Mouse (Mus musculus) kidney, adult 11 months (tissue): ENCODE results near the gene Pitpnm2.

Source experiments
- DNase-seq: peaks from one replicate; pipeline ENCODE4 v3.0.0; 2022

Pitpnm2 gene

GRCm38 (mm10) chr5:124115990-124116845 is 133.3 kb downstream of the Pitpnm2 start, which contains the start of gene Arl6ip4:
TSS of gene Arl6ip4 (plus strand) at chr5:124116089.
- DNase-seq, result peak; percentile 54

- DNase-seq, result no peak
Measured at GRCm38 (mm10) chr5:124115531-124115930, 134.0 kb downstream of the Pitpnm2 start.

GRCm38 (mm10) chr5:124114276-124115025 is 135.1 kb downstream of the Pitpnm2 start:
- DNase-seq, result no peak

GRCm38 (mm10) chr5:124113030-124113429 is 136.5 kb downstream of the Pitpnm2 start:
- peak; percentile 68 for DNase-seq

GRCm38 (mm10) chr5:124112531-124112930 is 137.0 kb downstream of the Pitpnm2 start:
- DNase-seq, result no peak

- peak; percentile 95 for DNase-seq
Measured at GRCm38 (mm10) chr5:124111742-124112497, 137.6 kb downstream of the Pitpnm2 start, which contains the start of gene Ogfod2. TSS of gene Ogfod2 (plus strand) at chr5:124112297.

- peak; percentile 43 for DNase-seq
Measured at GRCm38 (mm10) chr5:124111077-124111741, 138.4 kb downstream of the Pitpnm2 start.

- no peak for DNase-seq
Measured at GRCm38 (mm10) chr5:124103552-124103951, 146.0 kb downstream of the Pitpnm2 start.

GRCm38 (mm10) chr5:124103020-124103419 is 146.5 kb downstream of the Pitpnm2 start:
- no peak for DNase-seq

GRCm38 (mm10) chr5:124102326-124102725 is 147.2 kb downstream of the Pitpnm2 start:
- no peak for DNase-seq

GRCm38 (mm10) chr5:124100128-124101044 is 149.2 kb downstream of the Pitpnm2 start:
- no peak for DNase-seq

- no peak for DNase-seq
Measured at GRCm38 (mm10) chr5:124098923-124099322, 150.6 kb downstream of the Pitpnm2 start.

- peak; percentile 98 for DNase-seq
Measured at GRCm38 (mm10) chr5:124095596-124096232, 153.8 kb downstream of the Pitpnm2 start, which contains the start of gene Abcb9. TSS of gene Abcb9 (minus strand) at chr5:124095798.

GRCm38 (mm10) chr5:124095077-124095581 is 154.4 kb downstream of the Pitpnm2 start:
- DNase-seq, result no peak

- DNase-seq, result no peak
Measured at GRCm38 (mm10) chr5:124093852-124094604, 155.5 kb downstream of the Pitpnm2 start.

- peak; percentile 80 for DNase-seq
Measured at GRCm38 (mm10) chr5:124093120-124093794, 156.3 kb downstream of the Pitpnm2 start.

GRCm38 (mm10) chr5:124091951-124092406 is 157.6 kb downstream of the Pitpnm2 start:
- no peak for DNase-seq

GRCm38 (mm10) chr5:124089868-124090267 is 159.7 kb downstream of the Pitpnm2 start:
- no peak for DNase-seq

GRCm38 (mm10) chr5:124086876-124087275 is 162.7 kb downstream of the Pitpnm2 start:
- no peak for DNase-seq
